Mouse (Mus musculus) myocyte (in vitro differentiated cells): ENCODE data around the gene Acod1. TPM values are rescaled to one million over a fixed set of nuclear protein-coding genes. Genes with fewer than 3 reads are reported as not detected.

Source experiments
- H3K27me3 ChIP-seq: one replicate; pipeline ENCODE4 v1.6.1; 2011; ENCODE audit not compliant: control insufficient read depth, insufficient read depth, insufficient read length
- H3K36me3 ChIP-seq: one replicate; pipeline ENCODE4 v1.6.1; 2011; ENCODE audit not compliant: control insufficient read depth, insufficient read depth
- H3K4me2 ChIP-seq: one replicate; pipeline ENCODE4 v1.6.1; 2011; ENCODE audit warnings: low read depth, control low read depth
- H3K4me3 ChIP-seq: one replicate; pipeline ENCODE4 v1.5.1; 2011; ENCODE audit warnings: mild to moderate bottlenecking, control low read depth, moderate library complexity
- H3K79me2 ChIP-seq: one replicate; pipeline ENCODE4 v1.6.1; 2011; ENCODE audit not compliant: control insufficient read depth, insufficient read depth
- H3ac ChIP-seq: one replicate; pipeline ENCODE4 v1.6.1; 2011; ENCODE audit not compliant: control insufficient read depth, insufficient read length
- CEBPB ChIP-seq: IDR thresholded peaks from 2 replicates; pipeline ENCODE4 v1.6.1; 2011; ENCODE audit warnings: mild to moderate bottlenecking, moderate library complexity; ENCODE audit not compliant: poor library complexity, insufficient read depth, severe bottlenecking
- E2F4 ChIP-seq: IDR thresholded peaks from one replicate; pipeline ENCODE4 v1.6.1; 2011; ENCODE audit warnings: mild to moderate bottlenecking, control low read depth, moderate library complexity; ENCODE audit not compliant: insufficient read depth
- MAX ChIP-seq: IDR thresholded peaks from one replicate; pipeline ENCODE4 v1.6.1; 2011; ENCODE audit warnings: low read depth, mild to moderate bottlenecking, control low read depth
- MYOD1 ChIP-seq, 3 experiments: IDR thresholded peaks; one replicate each; pipeline ENCODE4 v1.6.1; 2011; ENCODE audit warnings: control low read depth in 2 of 3, low read depth in 2 of 3, mild to moderate bottlenecking in 2 of 3, moderate library complexity in 1 of 3; ENCODE audit not compliant: insufficient read length in 2 of 3, control insufficient read depth in 1 of 3
- MYOG ChIP-seq, 3 experiments: IDR thresholded peaks; one replicate each; pipeline ENCODE4 v1.6.1; 2011; ENCODE audit warnings: control low read depth in 2 of 3, low read depth in 2 of 3, mild to moderate bottlenecking in 2 of 3; ENCODE audit not compliant: insufficient read length in 2 of 3, control insufficient read depth in 1 of 3, insufficient read depth in 1 of 3
- POLR2A ChIP-seq: IDR thresholded peaks from one replicate; pipeline ENCODE4 v1.6.1; 2011; ENCODE audit warnings: low read depth, mild to moderate bottlenecking, control low read depth, moderate library complexity; ENCODE audit not compliant: insufficient read length
- POLR2AphosphoS2 ChIP-seq: IDR thresholded peaks from one replicate; pipeline ENCODE4 v1.6.1; 2011; ENCODE audit warnings: low read depth, control low read depth; ENCODE audit not compliant: insufficient read length
- REST ChIP-seq: IDR thresholded peaks from one replicate; pipeline ENCODE4 v1.6.1; 2011; ENCODE audit warnings: mild to moderate bottlenecking, control low read depth, moderate library complexity; ENCODE audit not compliant: insufficient read depth, insufficient read length
- SRF ChIP-seq: IDR thresholded peaks from one replicate; pipeline ENCODE4 v1.6.1; 2011; ENCODE audit warnings: low read depth; ENCODE audit not compliant: control insufficient read depth, insufficient read length
- TCF12 ChIP-seq: IDR thresholded peaks from one replicate; pipeline ENCODE4 v1.6.1; 2011; ENCODE audit warnings: mild to moderate bottlenecking, control low read depth; ENCODE audit not compliant: poor library complexity, insufficient read depth, severe bottlenecking
- TCF3 ChIP-seq: IDR thresholded peaks from one replicate; pipeline ENCODE4 v1.6.1; 2011; ENCODE audit warnings: low read depth, control low read depth; ENCODE audit not compliant: insufficient read length
- USF1 ChIP-seq: IDR thresholded peaks from one replicate; pipeline ENCODE4 v1.6.1; 2011; ENCODE audit warnings: low read depth, mild to moderate bottlenecking, control low read depth, moderate library complexity
- polyA plus RNA-seq: library from polyadenylated mRNA; unstranded; fragments of >200 nt; fragmentation: generic; extraction: Trizol; gene quantifications from one replicate; pipeline ENCODE4 v1.2.1, GENCODE M21; 2012; ENCODE audit warnings: missing spikeins

Gene Acod1
- polyA plus RNA-seq, 1 experiment, result not detected

DNA sequence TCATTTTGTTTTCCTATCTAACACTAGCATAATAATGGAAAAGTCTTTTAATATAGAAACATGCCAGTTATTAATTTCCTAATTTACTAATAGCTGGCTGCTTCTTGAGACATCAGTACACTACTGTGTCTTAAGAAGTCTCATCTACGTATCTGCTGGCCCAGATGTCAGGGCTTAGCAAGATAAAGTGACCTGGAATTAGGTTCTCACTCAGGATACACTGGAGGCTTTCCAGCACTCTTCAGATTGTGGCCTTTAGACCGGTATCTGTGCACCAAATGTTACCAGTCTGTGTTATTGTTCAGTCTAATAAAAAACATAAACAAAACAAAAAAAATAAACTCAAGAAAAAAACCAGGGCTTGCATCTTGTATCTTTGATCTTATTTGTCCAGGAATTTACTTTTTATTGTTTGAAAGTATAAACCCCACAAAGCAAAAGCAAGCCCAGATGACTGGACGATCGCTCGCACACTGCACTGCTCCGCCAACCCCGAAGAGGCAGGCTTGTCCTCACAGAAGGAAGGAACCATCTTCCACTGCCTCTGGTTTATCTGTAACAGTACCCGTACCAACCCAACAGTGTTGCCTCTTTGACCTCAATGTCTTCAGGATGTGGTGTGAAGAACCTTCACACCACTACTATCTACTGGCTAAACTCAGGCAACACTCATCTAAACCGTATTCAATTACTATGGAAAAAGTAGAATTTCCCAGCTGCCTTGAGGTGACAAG is 30.7 kb downstream of the Acod1 start:
- Histone ChIP-seq H3K79me2 (no peaks in the 10 kb centered on the region), H3K36me3 (peaks cover 44% of the 10 kb centered on the region)

DNA sequence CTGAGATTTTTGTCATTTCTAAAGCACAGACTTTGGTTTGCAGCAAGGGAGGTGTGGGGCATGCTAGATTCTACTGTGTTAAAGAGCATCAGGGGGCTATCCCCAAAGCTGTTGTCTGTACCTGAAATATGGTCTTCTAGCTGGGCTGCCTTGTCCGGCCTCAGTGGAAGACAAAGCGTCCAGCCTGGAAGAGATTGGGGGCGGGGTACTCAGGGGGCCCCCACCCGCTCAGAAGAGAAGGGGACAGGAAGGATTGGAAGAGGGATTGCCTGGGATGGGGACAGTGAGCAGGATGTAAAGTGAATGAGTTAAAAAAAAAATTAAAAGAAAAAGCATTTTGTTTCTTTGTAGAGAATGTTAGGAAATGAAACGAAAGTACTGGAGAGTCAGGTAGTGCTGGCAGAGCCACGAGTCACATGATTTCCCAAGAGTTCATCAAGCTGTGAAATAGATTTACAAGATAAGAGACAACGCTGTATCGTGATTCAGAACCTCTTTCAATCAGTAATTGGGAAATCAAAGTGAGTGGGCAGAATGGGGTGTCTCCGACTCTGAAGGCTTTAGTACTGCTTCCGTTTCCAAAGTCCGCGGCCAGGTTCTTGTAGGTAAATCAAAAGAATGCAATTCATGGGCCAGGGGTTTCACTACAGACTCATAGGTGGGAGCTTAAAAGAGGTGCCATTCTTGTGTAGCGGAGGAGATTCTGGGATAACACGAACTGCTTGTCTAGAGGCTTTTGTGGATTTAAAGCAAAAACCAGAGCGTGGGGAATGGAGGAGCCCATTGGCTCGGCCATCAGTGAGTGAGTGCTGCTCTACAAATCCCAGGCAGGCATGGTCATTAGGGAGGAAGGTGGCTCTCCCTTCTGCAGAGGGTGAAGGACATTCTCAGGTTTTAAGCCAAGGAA is 31.5 kb downstream of the Acod1 start:
- Histone ChIP-seq H3K4me2 (no peak overlapping the region), H3K79me2 (no peaks in the 10 kb centered on the region), H3K27me3 (no peaks in the 10 kb centered on the region), H3ac (no peak overlapping the region), H3K4me3 (no peak overlapping the region), H3K36me3 (peaks cover 49% of the 10 kb centered on the region)
- TF ChIP-seq CEBPB (no peak), E2F4 (no peak), SRF (no peak), MYOG (IDR thresholded peaks at IDR 0.05; ENCODE audit: control insufficient read depth in 1 of 3, insufficient read depth in 1 of 3, insufficient read length in 2 of 3, low read depth in 2 of 3) (no peak), MYOD1 (IDR thresholded peaks at IDR 0.05; ENCODE audit: control insufficient read depth in 1 of 3, insufficient read length in 2 of 3, low read depth in 2 of 3) (no peak), POLR2AphosphoS2 (no peak)

More for the DNA sequence above, 30.7 kb downstream of the Acod1 start:
- Histone ChIP-seq H3K4me3 (no peak overlapping the region), H3K27me3 (no peaks in the 10 kb centered on the region), H3ac (no peak overlapping the region), H3K4me2 (no peak overlapping the region)
- TF ChIP-seq TCF3 (no peak), POLR2AphosphoS2 (no peak), REST (no peak), MYOD1 (IDR thresholded peaks at IDR 0.05; ENCODE audit: control insufficient read depth in 1 of 3, insufficient read length in 2 of 3, low read depth in 2 of 3) (no peak), E2F4 (no peak), MYOG (IDR thresholded peaks at IDR 0.05; ENCODE audit: control insufficient read depth in 1 of 3, insufficient read depth in 1 of 3, insufficient read length in 2 of 3, low read depth in 2 of 3) (no peak), SRF (no peak), TCF12 (no peak), USF1 (no peak), MAX (no peak), POLR2A (no peak), CEBPB (no peak)

DNA sequence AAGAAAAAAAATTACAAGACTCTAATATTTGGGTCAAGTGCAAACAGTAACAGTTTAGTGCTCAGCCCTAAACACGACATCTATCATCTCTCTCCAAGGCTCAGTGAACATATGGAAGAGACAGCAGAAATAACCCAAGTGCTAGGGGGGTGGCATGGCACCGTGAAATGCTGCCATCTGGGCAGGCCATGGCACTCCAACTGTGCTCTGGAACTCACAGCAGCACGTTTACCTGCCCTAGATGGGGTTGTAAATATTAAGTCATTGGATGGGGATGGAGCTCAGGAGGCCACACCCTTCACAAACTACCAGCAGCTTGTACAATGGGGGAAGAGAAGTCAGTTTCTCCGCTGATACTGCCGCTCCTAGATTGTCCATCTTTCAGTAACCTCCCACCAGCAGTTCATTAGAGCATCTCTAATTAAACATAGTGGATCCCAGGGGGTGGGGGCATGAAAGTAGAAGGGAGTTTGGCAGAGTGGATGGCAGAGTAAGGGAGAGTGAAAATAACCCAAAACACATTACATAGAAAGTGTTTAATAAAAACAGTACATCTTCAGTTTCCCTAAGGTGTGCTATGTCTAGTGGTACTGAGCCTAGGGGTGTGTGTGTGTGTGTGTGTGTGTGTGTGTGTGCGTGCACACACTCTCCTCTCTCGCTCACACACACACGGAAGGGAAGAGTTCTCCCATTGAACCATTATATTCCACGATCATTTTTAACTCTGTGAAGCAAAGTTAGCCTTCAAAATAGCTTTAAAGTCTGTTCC is 32.6 kb downstream of the Acod1 start:
- Histone ChIP-seq H3K79me2 (no peaks in the 10 kb centered on the region), H3K4me2 (no peak overlapping the region), H3ac (no peak overlapping the region), H3K4me3 (no peak overlapping the region), H3K36me3 (peaks cover 51% of the 10 kb centered on the region), H3K27me3 (no peaks in the 10 kb centered on the region)
- TF ChIP-seq MYOD1 (IDR thresholded peaks at IDR 0.05; ENCODE audit: control insufficient read depth in 1 of 3, insufficient read length in 2 of 3, low read depth in 2 of 3), result no peak
- no peak for TF ChIP-seq MAX

DNA sequence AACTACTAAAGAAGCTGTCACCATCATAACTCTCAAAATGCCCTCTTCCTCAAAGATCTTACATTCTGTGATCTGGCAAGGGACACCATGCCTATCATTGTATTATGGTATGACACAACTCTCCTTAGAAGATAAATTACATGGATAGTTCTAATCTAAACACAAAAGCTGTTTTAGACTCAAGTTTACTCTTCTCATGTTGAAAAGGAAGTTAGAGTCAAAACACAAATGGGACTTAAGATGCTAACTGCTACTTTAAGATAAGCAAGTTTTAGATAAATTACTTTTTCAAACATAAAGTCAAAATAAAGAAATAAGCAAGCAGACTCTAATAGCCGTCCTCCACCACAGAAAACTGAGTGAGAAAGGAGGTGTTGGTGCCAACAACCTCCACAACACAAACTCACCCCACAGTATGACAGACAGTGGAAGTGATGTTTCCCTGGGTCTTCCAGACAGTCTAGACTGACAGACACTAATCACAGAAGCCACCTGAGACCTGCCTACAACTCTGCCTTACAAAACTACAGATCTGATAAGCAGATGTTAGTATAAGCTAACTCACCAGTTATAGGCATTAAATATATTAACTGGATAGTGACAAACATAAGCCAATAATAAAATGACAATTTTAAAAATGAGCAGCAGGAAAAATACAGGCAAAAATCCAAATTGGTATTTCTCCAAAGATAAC is 39.2 kb downstream of the Acod1 start:
- Histone ChIP-seq H3K4me2 (no peak overlapping the region), H3K4me3 (no peak overlapping the region), H3ac (no peak overlapping the region), H3K79me2 (peaks cover 17% of the 10 kb centered on the region), H3K36me3 (peaks cover 55% of the 10 kb centered on the region), H3K27me3 (no peaks in the 10 kb centered on the region)
- TF ChIP-seq POLR2AphosphoS2 (no peak), TCF3 (no peak), REST (no peak), MYOG (IDR thresholded peaks at IDR 0.05; ENCODE audit: control insufficient read depth in 1 of 3, insufficient read depth in 1 of 3, insufficient read length in 2 of 3, low read depth in 2 of 3) (no peak), SRF (no peak)
